Comparison of ENCODE assay signal across 7 mouse cellular contexts in genomic region chr9:90114567-90115307, GRCm38 (mm10). TPM values are rescaled to one million over a fixed set of nuclear protein-coding genes. Genes with fewer than 3 reads are reported as not detected.
DNase-seq lines count a peak whose midpoint lies in the region; ATAC-seq lines count a peak whose summit lies in the region.

Gene Morf4l1, minus strand, starts transcription at chr9:90114774.

- H3K4me2 ChIP-seq in intestine, embryonic 15.5 days (replicated peaks): peak within 1 kb of the TSS; percentile 84

- no peaks in the 10 kb centered on the region for H3K36me3 ChIP-seq in intestine, embryonic 15.5 days
- peaks cover 3% of the 10 kb centered on the region for H3K36me3 ChIP-seq in midbrain, embryonic 10.5 days

- peak within 1 kb of the TSS; percentile 93 for H3K4me3 ChIP-seq in intestine, embryonic 15.5 days (replicated peaks)
- peak within 1 kb of the TSS; percentile 71 for H3K4me3 ChIP-seq in midbrain, embryonic 10.5 days

- intact Hi-C loops in left cerebral cortex, postnatal 25 days (cut with DNase I): loop anchor here (1.0 to 5.0 kb wide), 3 partner anchors 49 to 1632 kb away; partner anchors contain the start of genes Adamts7, Syncrip and Tbc1d2b

- H3K4me1 ChIP-seq in intestine, embryonic 15.5 days (replicated peaks): no peaks in the 10 kb centered on the region; the same call in none of the 2 replicates
- H3K4me1 ChIP-seq in midbrain, embryonic 10.5 days: peaks cover 23% of the 10 kb centered on the region

- H3K27ac ChIP-seq in intestine, embryonic 15.5 days: peak within 1 kb of the TSS; percentile 99
- H3K27ac ChIP-seq in midbrain, embryonic 10.5 days (replicated peaks): peak within 1 kb of the TSS; percentile 98

- peak; percentile 93 to 94 for DNase-seq in adrenal gland, adult 18-20 months (ENCODE audit: low spot score in 2 of 2)
- DNase-seq in embryo, embryonic 11 days: peak; percentile 98
- peak; percentile 97 for DNase-seq in gastrocnemius, postnatal 25 days
- peak; percentile 98 to 99 for DNase-seq in left cerebral cortex, postnatal 25 days (ENCODE audit: low spot score in 2 of 2)
- DNase-seq in midbrain, embryonic 10.5 days (ENCODE audit: low spot score): peak; percentile 99
- DNase-seq in right cerebral cortex, postnatal 4 days: peak; percentile 98

- peak within 1 kb of the TSS; percentile 92 for H3K9ac ChIP-seq in intestine, embryonic 15.5 days

- ATAC-seq in intestine, embryonic 15.5 days: peak; percentile 98

- under 1% methylated on average over 40 of the region's 40 CpGs for WGBS in intestine, embryonic 15.5 days
- WGBS in midbrain, embryonic 10.5 days: 3% methylated on average over 39 of the region's 40 CpGs

- no peaks in the 10 kb centered on the region for H3K9me3 ChIP-seq in intestine, embryonic 15.5 days
- H3K9me3 ChIP-seq in midbrain, embryonic 10.5 days (replicated peaks): no peaks in the 10 kb centered on the region

- H3K27me3 ChIP-seq in intestine, embryonic 15.5 days (replicated peaks): no peaks in the 10 kb centered on the region
- H3K27me3 ChIP-seq in midbrain, embryonic 10.5 days (ENCODE audit: low read depth, poor library complexity, severe bottlenecking): no peaks in the 10 kb centered on the region

RNA-seq across cellular contexts. Expression of gene Morf4l1, which starts in this region (rescaled TPM):
- 100 to 1,000 TPM; 300 to 342 TPM for total RNA-seq in adrenal gland, adult 18-20 months (2021)
- total RNA-seq in gastrocnemius, postnatal 25 days (2021): 100 to 1,000 TPM; 154 to 171 TPM
- 315 and 344 TPM in 2 replicates for polyA plus RNA-seq in intestine, embryonic 15.5 days (2015; fragmentation: Nextera tagmentation; extraction: Ambion mirVana)
- total RNA-seq in left cerebral cortex, postnatal 25 days (2021): 100 to 1,000 TPM; 411 to 422 TPM
- polyA plus RNA-seq in midbrain, embryonic 10.5 days (2016; fragmentation: Nextera tagmentation; extraction: Ambion mirVana): 603 and 629 TPM in 2 replicates

Comparison
In these comparisons a context has a peak if more than half of its experiments do, and no peak if none do; other contexts are left out.
1. Peak in every context shown above with its lines: DNase-seq, ATAC-seq, H3K4me3 ChIP-seq and H3K27ac ChIP-seq.